Mouse (Mus musculus) kidney, embryonic 15.5 days (tissue): ENCODE measurements around the gene Loxl4. TPM values are rescaled to one million over a fixed set of nuclear protein-coding genes. Genes with fewer than 3 reads are reported as not detected.

ENCODE experiments used
- ATAC-seq: fragments of 200-750 bp; cut with Nextera tagmentation; replicated peaks from 2 replicates; pipeline ENCODE4 v1.8.0; 2017; ENCODE audit warnings: moderate TSS enrichment; ENCODE audit not compliant: low FRiP score
- H3K27ac ChIP-seq: fragments of 300-500 bp; sonication (generic); 2 replicates; pipeline ENCODE4 v1.5.1; 2015; ENCODE audit warnings: mild to moderate bottlenecking, inconsistent platforms
- H3K27me3 ChIP-seq: fragments of 300-500 bp; sonication (generic); 2 replicates; pipeline ENCODE4 v1.6.1; 2015; ENCODE audit warnings: inconsistent platforms
- H3K36me3 ChIP-seq: fragments of 300-500 bp; sonication (generic); 2 replicates; pipeline ENCODE4 v1.6.1; 2015; ENCODE audit warnings: inconsistent platforms
- H3K4me1 ChIP-seq: fragments of 300-500 bp; sonication (generic); 2 replicates; pipeline ENCODE4 v1.6.1; 2015; ENCODE audit warnings: inconsistent platforms
- H3K4me2 ChIP-seq: fragments of 300-500 bp; sonication (generic); 2 replicates; pipeline ENCODE4 v1.6.1; 2015; ENCODE audit warnings: moderate library complexity, mild to moderate bottlenecking, inconsistent platforms
- H3K4me3 ChIP-seq: fragments of 300-500 bp; sonication (generic); replicated peaks from 2 replicates; pipeline ENCODE4 v1.5.1; 2015; ENCODE audit warnings: mild to moderate bottlenecking, inconsistent platforms
- H3K9ac ChIP-seq: fragments of 300-500 bp; sonication (generic); 2 replicates; pipeline ENCODE4 v1.6.1; 2015; ENCODE audit warnings: mild to moderate bottlenecking, inconsistent platforms
- H3K9me3 ChIP-seq: fragments of 300-500 bp; sonication (generic); replicated peaks from 2 replicates; pipeline ENCODE4 v1.6.1; 2016; ENCODE audit warnings: inconsistent platforms
- WGBS: fragments of 180-500 bp; shearing (Covaris S2); methylation state at CpG from one replicate; pipeline ENCODE4 v1.1.7; 2015; ENCODE audit warnings: mixed read lengths; 5-methylcytosine and 5-hydroxymethylcytosine counted together
- polyA plus RNA-seq: library from polyadenylated mRNA; unstranded; fragments of >200 nt; fragmentation: Nextera tagmentation; extraction: Ambion mirVana; gene quantifications from 2 replicates; pipeline ENCODE4 v1.2.1, GENCODE M21; 2015

The Loxl4 gene
- 1.8 and 2.2 TPM in 2 replicates for polyA plus RNA-seq

DNA sequence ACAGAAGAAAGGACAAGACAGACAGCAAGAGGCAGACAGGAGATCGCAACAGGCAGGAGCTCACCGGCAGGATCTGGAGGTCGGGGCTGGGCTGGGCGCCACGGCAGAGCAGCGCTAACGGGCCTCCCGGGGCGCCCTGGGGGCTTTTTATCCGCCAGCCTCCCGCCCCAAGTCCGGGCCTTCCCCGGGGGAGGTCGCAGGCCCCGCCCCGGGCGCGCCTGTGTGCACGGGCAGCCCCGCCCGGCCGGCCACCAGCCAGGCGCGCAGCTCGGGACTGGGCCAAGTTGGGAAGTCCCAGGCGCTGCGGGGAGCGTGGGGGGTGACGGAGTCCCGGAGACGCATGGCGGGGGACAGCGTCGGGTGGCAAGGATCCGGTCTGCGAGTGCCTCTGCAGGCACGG, at the start of gene Loxl4:
TSS of gene Loxl4 (minus strand) at position 160 of the 400 bp plus-strand sequence.
- no peaks in the 10 kb centered on the region for H3K36me3 ChIP-seq
- under 1% methylated on average over 37 of the region's 37 CpGs for WGBS
- ATAC-seq: peak; percentile 68
- H3K9me3 ChIP-seq: no peaks in the 10 kb centered on the region
- H3K27me3 ChIP-seq: peaks cover 19% of the 10 kb centered on the region
- H3K4me1 ChIP-seq: peaks cover 23% of the 10 kb centered on the region
- H3K4me3 ChIP-seq: peak within 1 kb of the TSS; percentile 46
- H3K27ac ChIP-seq: no peak within 1 kb of the TSS
- peak within 1 kb of the TSS; percentile 81 for H3K4me2 ChIP-seq
- H3K9ac ChIP-seq: 0 out of 2 replicates have a peak within 1 kb of the TSS, but pooled peaks have one; percentile 31

- Histone ChIP-seq H3K9ac (no peak overlapping the region), H3K4me3 (no peak overlapping the region), H3K27ac (peak overlapping the region; percentile 13; the same call in 1 of the 2 replicates), H3K27me3 (peaks cover 3% of the 10 kb centered on the region; the same call in 1 of the 2 replicates), H3K36me3 (no peaks in the 10 kb centered on the region), H3K4me1 (peaks cover 19% of the 10 kb centered on the region), H3K9me3 (no peaks in the 10 kb centered on the region), H3K4me2 (no peak overlapping the region)
- no peak for ATAC-seq
- 75% methylated on average over 9 of the region's 9 CpGs for WGBS
Measured at GRCm38 (mm10) chr19:42661430-42662164, 49.0 kb upstream of the Loxl4 start.

GRCm38 (mm10) chr19:42660244-42660565, 47.6 kb upstream of the Loxl4 start:
- Histone ChIP-seq H3K36me3 (no peaks in the 10 kb centered on the region), H3K4me1 (peaks cover 19% of the 10 kb centered on the region), H3K27me3 (0 out of 2 replicates have a peak, but pooled peaks cover 3% of the 10 kb centered on the region), H3K9me3 (no peaks in the 10 kb centered on the region), H3K27ac (no peak overlapping the region), H3K9ac (no peak overlapping the region), H3K4me3 (no peak overlapping the region), H3K4me2 (no peak overlapping the region)
- ATAC-seq: no peak
- 89% methylated on average over 2 of the region's 2 CpGs for WGBS

- peaks cover 19% of the 10 kb centered on the region for H3K4me1 ChIP-seq
- ATAC-seq: no peak
- H3K36me3 ChIP-seq: no peaks in the 10 kb centered on the region
- no peak overlapping the region for H3K4me3 ChIP-seq
- H3K27ac ChIP-seq: no peak overlapping the region
- H3K27me3 ChIP-seq: 0 out of 2 replicates have a peak, but pooled peaks cover 3% of the 10 kb centered on the region
- no peaks in the 10 kb centered on the region for H3K9me3 ChIP-seq
- no peak overlapping the region for H3K9ac ChIP-seq
- 53% methylated on average over 21 of the region's 21 CpGs for WGBS
- H3K4me2 ChIP-seq: no peak overlapping the region
Measured at GRCm38 (mm10) chr19:42659354-42660243, 47.0 kb upstream of the Loxl4 start.

DNA sequence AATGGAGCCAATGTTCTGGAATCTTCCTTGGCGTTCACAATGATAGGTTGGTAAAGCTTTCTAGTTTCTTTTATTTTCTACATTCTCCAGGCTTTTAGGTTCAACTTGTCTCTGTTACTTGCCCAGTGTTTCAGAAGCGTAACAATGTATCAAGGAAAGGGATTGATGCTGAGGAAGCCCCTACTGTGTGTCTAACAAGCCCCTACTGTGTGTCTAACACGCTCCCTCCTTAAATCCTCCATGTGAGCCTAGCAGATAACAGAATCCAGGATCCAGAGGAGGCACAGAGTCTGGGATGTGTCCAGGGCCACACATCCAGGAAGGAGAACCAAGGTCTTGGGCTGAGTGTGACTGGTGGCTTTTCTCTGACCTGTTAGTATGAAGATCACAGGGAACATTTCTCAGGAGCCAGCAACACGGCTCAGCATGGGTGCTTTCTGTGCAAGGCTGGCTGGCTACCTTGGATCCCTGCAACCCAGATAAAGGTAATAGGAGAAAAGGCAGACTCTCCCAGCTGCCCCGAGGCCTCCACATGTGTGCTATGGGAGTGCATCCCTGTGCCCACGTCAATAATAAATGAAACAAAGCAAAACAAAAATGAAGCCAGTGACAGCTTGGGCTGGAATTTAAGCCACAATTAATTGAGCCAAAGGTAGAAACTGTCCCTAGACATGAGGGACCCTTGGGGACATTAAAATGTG, 46.0 kb upstream of the Loxl4 start:
- peaks cover 22% of the 10 kb centered on the region for H3K4me1 ChIP-seq
- H3K4me3 ChIP-seq: no peak overlapping the region
- 0 out of 2 replicates have a peak, but pooled peaks cover 8% of the 10 kb centered on the region for H3K27me3 ChIP-seq
- H3K4me2 ChIP-seq: no peak overlapping the region
- 81% methylated on average over 6 of the region's 6 CpGs for WGBS
- no peaks in the 10 kb centered on the region for H3K9me3 ChIP-seq
- H3K27ac ChIP-seq: no peak overlapping the region
- no peak for ATAC-seq
- H3K36me3 ChIP-seq: no peaks in the 10 kb centered on the region
- no peak overlapping the region for H3K9ac ChIP-seq

GRCm38 (mm10) chr19:42657769-42658168, 45.2 kb upstream of the Loxl4 start:
- Histone ChIP-seq H3K9ac (no peak overlapping the region), H3K27ac (no peak overlapping the region), H3K9me3 (no peaks in the 10 kb centered on the region), H3K4me3 (no peak overlapping the region), H3K4me2 (no peak overlapping the region), H3K27me3 (0 out of 2 replicates have a peak, but pooled peaks cover 9% of the 10 kb centered on the region), H3K36me3 (no peaks in the 10 kb centered on the region), H3K4me1 (peaks cover 30% of the 10 kb centered on the region)
- no peak for ATAC-seq
- 42% methylated on average over 4 of the region's 4 CpGs for WGBS

DNA sequence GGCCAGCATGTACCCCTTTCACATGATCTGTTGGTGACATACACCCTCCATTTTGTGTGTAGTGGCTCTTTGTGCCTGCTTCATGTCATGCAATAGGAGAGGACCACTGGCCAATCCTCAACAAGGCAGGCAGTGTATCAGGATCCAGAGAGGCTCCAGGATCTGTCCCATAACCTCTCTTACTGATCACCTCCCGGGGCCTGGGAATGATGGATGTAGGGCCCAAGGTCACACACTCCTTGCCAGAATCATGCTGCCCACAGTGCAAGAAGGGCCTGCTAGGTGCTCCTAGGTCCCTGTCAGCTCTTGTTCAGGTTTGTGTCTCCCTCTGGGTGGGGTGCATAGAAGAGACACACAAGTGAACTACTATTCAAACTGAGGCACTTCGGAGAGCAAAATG, 44.7 kb upstream of the Loxl4 start:
- Histone ChIP-seq H3K36me3 (no peaks in the 10 kb centered on the region), H3K9me3 (no peaks in the 10 kb centered on the region), H3K27me3 (0 out of 2 replicates have a peak, but pooled peaks cover 9% of the 10 kb centered on the region), H3K4me3 (no peak overlapping the region), H3K4me2 (no peak overlapping the region), H3K9ac (no peak overlapping the region), H3K27ac (no peak overlapping the region), H3K4me1 (peaks cover 29% of the 10 kb centered on the region)
- 79% methylated on average over 2 of the region's 2 CpGs for WGBS
- ATAC-seq: no peak

- Histone ChIP-seq H3K27me3 (0 out of 2 replicates have a peak, but pooled peaks cover 9% of the 10 kb centered on the region), H3K4me1 (peaks cover 23% of the 10 kb centered on the region), H3K9me3 (no peaks in the 10 kb centered on the region), H3K4me3 (no peak overlapping the region), H3K36me3 (no peaks in the 10 kb centered on the region), H3K4me2 (no peak overlapping the region), H3K9ac (no peak overlapping the region), H3K27ac (no peak overlapping the region)
- 0 out of 2 replicates have a peak, but pooled peaks have one; percentile 63 for ATAC-seq
- 60% methylated on average over 1 of the region's 1 CpGs for WGBS
Measured at GRCm38 (mm10) chr19:42655006-42655405, 42.4 kb upstream of the Loxl4 start.

DNA sequence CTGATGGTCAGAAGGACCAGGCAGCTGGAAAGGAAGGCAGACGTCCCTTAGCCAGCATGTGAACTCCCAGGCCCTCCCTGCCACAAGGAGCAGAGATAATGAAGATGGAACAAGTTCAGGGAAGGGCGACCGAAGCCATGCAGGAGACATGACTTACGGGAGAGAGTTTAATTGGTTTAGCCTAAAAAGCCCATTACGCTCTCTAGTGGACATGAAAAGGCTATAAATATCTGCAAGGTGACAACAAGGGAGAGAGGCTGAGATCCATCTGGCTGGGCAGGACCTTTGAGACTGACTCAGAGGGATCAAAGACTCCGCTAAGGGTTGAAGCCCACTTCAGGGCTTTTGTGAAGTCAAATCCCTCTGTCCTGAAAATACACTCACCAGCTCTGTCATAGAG, 40.5 kb upstream of the Loxl4 start:
- Histone ChIP-seq H3K9me3 (no peaks in the 10 kb centered on the region), H3K9ac (no peak overlapping the region), H3K4me3 (no peak overlapping the region), H3K4me2 (no peak overlapping the region), H3K36me3 (no peaks in the 10 kb centered on the region), H3K27me3 (0 out of 2 replicates have a peak, but pooled peaks cover 9% of the 10 kb centered on the region), H3K27ac (no peak overlapping the region), H3K4me1 (peaks cover 15% of the 10 kb centered on the region)
- WGBS: 15% methylated on average over 6 of the region's 6 CpGs
- 0 out of 2 replicates have a peak, but pooled peaks have one; percentile 40 for ATAC-seq

DNA sequence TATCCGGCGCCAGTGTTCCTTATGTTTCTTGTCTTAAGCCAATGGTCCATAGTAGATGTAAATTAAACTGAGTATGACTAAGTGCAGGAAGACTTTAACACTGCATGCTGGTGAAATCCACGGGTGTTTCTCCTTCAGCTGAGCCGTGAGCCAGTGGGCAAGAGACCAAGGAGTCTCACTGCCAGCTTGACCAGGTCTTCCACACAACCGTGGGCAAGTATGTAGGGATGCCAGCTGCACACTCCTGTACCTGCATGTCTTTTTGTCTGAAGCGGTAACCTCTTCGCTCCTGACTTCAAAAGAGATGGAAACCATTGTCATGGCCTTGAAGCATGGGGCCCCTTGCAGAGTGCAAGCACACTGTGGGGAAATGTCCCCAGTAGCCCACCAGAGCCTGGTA, 39.8 kb upstream of the Loxl4 start:
- Histone ChIP-seq H3K27ac (no peak overlapping the region), H3K36me3 (no peaks in the 10 kb centered on the region), H3K4me1 (peaks cover 11% of the 10 kb centered on the region), H3K9me3 (no peaks in the 10 kb centered on the region), H3K27me3 (0 out of 2 replicates have a peak, but pooled peaks cover 8% of the 10 kb centered on the region), H3K4me3 (no peak overlapping the region), H3K9ac (no peak overlapping the region), H3K4me2 (no peak overlapping the region)
- WGBS: 53% methylated on average over 7 of the region's 7 CpGs
- ATAC-seq: no peak

DNA sequence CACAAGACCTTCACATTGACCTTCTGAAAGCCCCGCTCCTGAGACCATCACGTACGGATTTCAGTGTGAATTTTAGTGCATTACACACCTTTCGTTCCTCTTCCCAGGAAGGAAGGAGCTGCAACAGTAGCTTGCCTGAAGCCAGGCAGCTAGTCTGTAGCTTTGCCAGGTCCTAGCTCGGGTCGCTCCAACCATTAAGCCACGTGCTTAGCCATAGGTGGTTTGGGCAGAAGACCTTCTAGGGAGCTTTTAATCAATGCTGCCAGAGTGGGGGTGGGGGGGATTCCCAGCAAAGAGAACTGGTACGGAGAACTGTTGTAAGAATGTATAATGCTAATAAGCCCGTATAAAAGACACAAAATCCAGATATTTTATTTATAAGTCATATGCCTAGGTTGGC, 27.6 kb upstream of the Loxl4 start:
- Histone ChIP-seq H3K27me3 (no peaks in the 10 kb centered on the region), H3K4me2 (no peak overlapping the region), H3K9ac (no peak overlapping the region), H3K36me3 (no peaks in the 10 kb centered on the region), H3K4me3 (no peak overlapping the region), H3K4me1 (peaks cover 16% of the 10 kb centered on the region), H3K9me3 (no peaks in the 10 kb centered on the region), H3K27ac (no peak overlapping the region)
- no peak for ATAC-seq
- WGBS: 77% methylated on average over 9 of the region's 9 CpGs
